Mouse (Mus musculus) intestine, postnatal 0 days (tissue): ENCODE results near the gene Kcnip4. TPM values are rescaled to one million over a fixed set of nuclear protein-coding genes. Genes with fewer than 3 reads are reported as not detected.

Experiments
- ATAC-seq: fragments of 200-750 bp; cut with Nextera tagmentation; 2 replicates; pipeline ENCODE4 v1.8.0; 2017; ENCODE audit warnings: mild to moderate bottlenecking, moderate TSS enrichment, moderate library complexity
- H3K27ac ChIP-seq: fragments of 300-500 bp; sonication (generic); 2 replicates; pipeline ENCODE4 v1.5.1; 2014; ENCODE audit warnings: mild to moderate bottlenecking, low read depth, low read length, moderate library complexity
- H3K27me3 ChIP-seq: fragments of 300-500 bp; sonication (generic); replicated peaks from 2 replicates; pipeline ENCODE4 v1.6.1; 2014; ENCODE audit warnings: low read length, mixed read lengths; ENCODE audit not compliant: control insufficient read depth, insufficient read depth
- H3K36me3 ChIP-seq: fragments of 300-500 bp; sonication (generic); 2 replicates; pipeline ENCODE4 v1.6.1; 2014; ENCODE audit warnings: mild to moderate bottlenecking, moderate library complexity; ENCODE audit not compliant: control insufficient read depth, insufficient read depth
- H3K4me1 ChIP-seq: fragments of 300-500 bp; sonication (generic); replicated peaks from 2 replicates; pipeline ENCODE4 v1.6.1; 2014; ENCODE audit warnings: antibody characterized with exemption, low read length, mixed read lengths; ENCODE audit not compliant: control insufficient read depth, insufficient read depth
- H3K4me2 ChIP-seq: fragments of 300-500 bp; sonication (generic); replicated peaks from 2 replicates; pipeline ENCODE4 v1.6.1; 2014; ENCODE audit warnings: low read depth, mild to moderate bottlenecking, moderate library complexity
- H3K4me3 ChIP-seq: fragments of 300-500 bp; sonication (generic); 2 replicates; pipeline ENCODE4 v1.5.1; 2014; ENCODE audit warnings: low read depth, low read length
- H3K9ac ChIP-seq: fragments of 300-500 bp; sonication (generic); 2 replicates; pipeline ENCODE4 v1.6.1; 2014; ENCODE audit warnings: mild to moderate bottlenecking, low read depth, low read length
- H3K9me3 ChIP-seq: fragments of 300-500 bp; sonication (generic); 2 replicates; pipeline ENCODE4 v1.6.1; 2016; ENCODE audit warnings: mixed run types; ENCODE audit not compliant: control insufficient read depth
- CTCF ChIP-seq: sonication (generic); IDR thresholded peaks from 2 replicates; pipeline ENCODE4 v1.5.1; 2016; ENCODE audit warnings: low read depth, mild to moderate bottlenecking, control low read depth, antibody characterized with exemption, moderate library complexity
- WGBS: fragments of 180-500 bp; shearing (Covaris S2); extraction: QIAGEN DNeasy Blood & Tissue Kit; methylation state at CpG from one replicate; pipeline ENCODE4 v1.1.7; 2014; 5-methylcytosine and 5-hydroxymethylcytosine counted together
- polyA plus RNA-seq: library from polyadenylated mRNA; unstranded; fragments of >200 nt; fragmentation: Nextera tagmentation; extraction: Ambion mirVana; gene quantifications from 2 replicates; pipeline ENCODE4 v1.2.1, GENCODE M21; 2015

Gene Kcnip4
- polyA plus RNA-seq, 1 experiment from 2014 or later = 1.5 TPM

DNA sequence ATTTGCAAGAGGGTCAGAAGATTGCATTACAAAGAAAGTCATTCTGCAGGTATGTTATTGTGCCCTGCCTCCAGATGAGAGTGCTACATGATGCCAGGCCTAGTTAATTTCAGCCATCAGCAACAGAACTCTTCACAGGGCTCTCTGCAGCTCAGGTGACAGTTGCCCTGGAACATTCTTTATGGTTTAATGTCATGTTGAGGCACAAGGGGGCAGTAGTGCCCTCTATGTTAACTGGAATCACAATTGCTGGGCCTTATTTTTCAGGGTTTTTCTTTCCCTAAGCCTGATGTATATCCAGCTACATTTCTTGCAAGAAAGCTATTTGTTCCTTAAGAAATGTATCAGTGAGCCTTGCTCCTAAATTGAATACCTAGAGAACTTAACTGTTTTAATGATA, 1094.2 kb downstream of the Kcnip4 start:
- Histone ChIP-seq H3K4me2 (no peak overlapping the region), H3K9me3 (no peaks in the 10 kb centered on the region), H3K4me1 (no peaks in the 10 kb centered on the region), H3K9ac (no peak overlapping the region), H3K27me3 (no peaks in the 10 kb centered on the region), H3K27ac (no peak overlapping the region), H3K4me3 (no peak overlapping the region), H3K36me3 (no peaks in the 10 kb centered on the region)
- peak; percentile 82 for TF ChIP-seq CTCF
- no peak for ATAC-seq

DNA sequence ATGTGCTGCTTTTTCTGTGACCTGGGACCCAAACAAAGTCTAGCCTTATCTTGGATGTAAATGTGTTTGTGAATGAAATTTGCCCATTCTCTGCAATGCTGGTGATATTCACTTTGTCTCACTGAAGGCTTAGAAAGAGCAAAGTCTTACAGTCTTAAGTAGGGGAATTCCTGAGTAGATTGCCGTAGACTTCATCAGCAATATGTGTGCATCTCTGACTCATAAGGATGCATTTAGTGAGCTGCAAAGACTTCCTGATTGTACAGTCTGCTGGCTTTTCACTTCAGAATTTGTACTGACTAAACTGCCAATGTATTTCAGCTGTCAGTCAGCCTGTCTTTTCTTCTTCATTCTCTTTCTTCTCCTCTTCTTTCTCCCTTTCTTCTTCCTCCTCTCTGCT, 1102.8 kb downstream of the Kcnip4 start:
- H3K36me3 ChIP-seq = no peaks in the 10 kb centered on the region
- no peaks in the 10 kb centered on the region for H3K27me3 ChIP-seq
- no peak for TF ChIP-seq CTCF
- no peaks in the 10 kb centered on the region for H3K9me3 ChIP-seq
- no peak overlapping the region for H3K9ac ChIP-seq
- H3K27ac ChIP-seq = no peak overlapping the region
- H3K4me1 ChIP-seq = no peaks in the 10 kb centered on the region
- 59% methylated on average over 1 of the region's 1 CpGs for WGBS
- no peak overlapping the region for H3K4me2 ChIP-seq
- no peak for ATAC-seq
- no peak overlapping the region for H3K4me3 ChIP-seq

DNA sequence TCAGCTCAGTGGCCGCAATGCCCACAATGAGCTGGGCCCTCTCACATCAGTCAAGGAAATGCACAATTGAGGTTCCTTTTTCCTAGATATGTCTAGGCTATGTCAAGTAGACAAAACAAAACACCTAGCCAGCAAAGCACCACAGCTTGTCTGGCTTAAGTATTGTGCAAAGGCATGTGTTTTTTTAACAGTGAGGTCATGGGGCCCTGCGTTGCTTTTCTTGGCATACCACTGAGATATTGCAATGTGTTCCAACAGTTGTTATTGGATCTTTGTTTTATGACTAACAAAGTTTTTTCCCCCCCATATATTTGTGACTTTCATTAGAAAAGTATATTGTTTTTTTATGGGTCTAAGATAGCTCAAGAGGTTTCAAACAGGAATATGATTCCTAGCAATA, 1105.0 kb downstream of the Kcnip4 start:
- H3K4me3 ChIP-seq = no peak overlapping the region
- no peaks in the 10 kb centered on the region for H3K36me3 ChIP-seq
- H3K9me3 ChIP-seq = no peaks in the 10 kb centered on the region
- no peak overlapping the region for H3K4me2 ChIP-seq
- TF ChIP-seq CTCF = no peak
- 88% methylated on average over 2 of the region's 2 CpGs for WGBS
- no peaks in the 10 kb centered on the region for H3K27me3 ChIP-seq
- no peak overlapping the region for H3K27ac ChIP-seq
- H3K4me1 ChIP-seq = no peaks in the 10 kb centered on the region
- no peak overlapping the region for H3K9ac ChIP-seq
- ATAC-seq = no peak

DNA sequence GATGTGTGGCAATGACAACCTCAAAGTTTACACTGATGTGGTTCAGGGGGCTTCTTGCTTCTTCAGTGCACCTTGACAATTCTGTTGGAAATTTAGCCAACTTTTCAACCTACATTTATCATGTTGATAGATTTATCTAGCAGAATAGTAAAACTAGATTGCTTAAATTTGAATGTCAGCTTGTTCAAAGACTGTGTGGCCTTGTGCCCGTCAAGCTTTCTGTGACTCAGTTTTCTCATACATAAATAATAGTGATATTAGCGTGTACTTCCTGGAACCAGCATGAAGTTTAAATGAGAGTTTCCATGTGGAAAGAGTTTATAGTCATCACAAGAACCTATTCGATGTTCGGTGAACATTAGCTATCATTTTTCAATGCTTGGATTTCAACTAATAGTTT, 1112.4 kb downstream of the Kcnip4 start:
- no peak for TF ChIP-seq CTCF
- Histone ChIP-seq H3K36me3 (no peaks in the 10 kb centered on the region), H3K27me3 (no peaks in the 10 kb centered on the region), H3K27ac (no peak overlapping the region), H3K9me3 (no peaks in the 10 kb centered on the region), H3K4me2 (no peak overlapping the region), H3K4me1 (no peaks in the 10 kb centered on the region), H3K4me3 (no peak overlapping the region), H3K9ac (no peak overlapping the region)
- ATAC-seq = no peak
- 94% methylated on average over 4 of the region's 4 CpGs for WGBS

DNA sequence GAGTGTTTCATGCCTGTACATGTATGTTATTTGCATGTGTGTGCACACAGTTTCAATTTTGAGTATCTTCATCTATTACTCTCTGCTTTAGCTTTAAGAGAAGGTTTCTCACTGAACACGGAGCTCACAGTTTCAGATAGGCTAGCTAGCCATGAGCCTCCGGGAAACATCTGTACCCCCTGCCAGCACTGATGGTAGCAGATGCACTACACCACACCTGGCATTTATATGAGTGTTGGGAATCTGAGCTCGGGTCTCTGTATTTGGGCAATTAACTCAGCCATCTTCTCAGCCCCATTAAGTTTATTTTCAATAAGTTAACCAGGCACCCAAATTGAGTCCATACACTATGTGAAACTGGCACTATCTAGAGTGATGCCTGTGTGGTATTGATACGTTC, 1113.2 kb downstream of the Kcnip4 start:
- Histone ChIP-seq H3K4me2 (no peak overlapping the region), H3K36me3 (no peaks in the 10 kb centered on the region), H3K27me3 (no peaks in the 10 kb centered on the region), H3K9me3 (no peaks in the 10 kb centered on the region), H3K27ac (no peak overlapping the region), H3K9ac (no peak overlapping the region), H3K4me3 (no peak overlapping the region), H3K4me1 (no peaks in the 10 kb centered on the region)
- WGBS = 88% methylated on average over 4 of the region's 4 CpGs
- ATAC-seq = no peak
- no peak for TF ChIP-seq CTCF

DNA sequence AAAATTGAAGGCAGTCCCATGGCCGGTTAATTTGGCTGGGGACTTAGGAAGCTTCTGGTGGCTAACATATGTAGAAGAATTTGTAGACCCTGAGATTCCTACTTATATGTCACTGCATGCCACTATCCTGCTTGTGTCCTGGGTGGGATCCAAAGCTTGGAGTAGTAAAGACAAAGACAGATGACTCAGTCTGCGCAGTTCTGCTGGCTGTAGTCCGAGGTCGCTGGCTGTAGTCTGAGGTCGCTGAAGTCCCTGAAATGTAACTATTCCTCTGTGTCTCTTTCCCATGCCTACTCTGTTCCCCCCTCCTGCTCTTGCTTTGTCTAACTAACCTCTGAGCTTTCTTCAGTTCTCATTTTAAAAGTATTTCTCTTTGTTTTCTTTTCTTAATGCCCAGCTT, 1114.4 kb downstream of the Kcnip4 start:
- Histone ChIP-seq H3K36me3 (no peaks in the 10 kb centered on the region), H3K9ac (no peak overlapping the region), H3K27me3 (no peaks in the 10 kb centered on the region), H3K9me3 (no peaks in the 10 kb centered on the region), H3K27ac (no peak overlapping the region), H3K4me1 (no peaks in the 10 kb centered on the region), H3K4me2 (no peak overlapping the region), H3K4me3 (no peak overlapping the region)
- no peak for ATAC-seq
- TF ChIP-seq CTCF = no peak
- 81% methylated on average over 5 of the region's 5 CpGs for WGBS

DNA sequence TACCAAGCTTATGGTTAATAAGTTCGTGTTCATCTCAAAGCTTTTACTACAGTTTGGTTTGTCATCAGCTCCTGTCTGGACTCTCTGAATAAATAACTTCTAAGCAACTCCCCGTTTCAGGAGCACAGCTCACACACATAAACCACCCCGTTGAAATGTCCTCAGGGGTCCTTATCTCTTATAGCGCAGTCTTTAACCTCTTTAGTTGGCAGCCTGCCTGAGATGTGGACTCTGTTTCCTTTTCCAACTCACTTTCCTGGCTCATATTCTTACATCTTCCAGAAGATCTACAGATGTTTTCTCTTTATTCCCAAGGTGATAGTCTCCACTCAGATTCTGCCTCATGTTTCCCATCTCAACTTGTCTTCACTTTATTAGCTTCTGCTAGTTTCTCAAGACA, 1116.4 kb downstream of the Kcnip4 start:
- Histone ChIP-seq H3K27ac (no peak overlapping the region), H3K36me3 (peaks cover 8% of the 10 kb centered on the region), H3K27me3 (no peaks in the 10 kb centered on the region), H3K9ac (no peak overlapping the region), H3K4me1 (no peaks in the 10 kb centered on the region), H3K9me3 (no peaks in the 10 kb centered on the region), H3K4me2 (no peak overlapping the region), H3K4me3 (no peak overlapping the region)
- no peak for TF ChIP-seq CTCF
- 54% methylated on average over 4 of the region's 4 CpGs for WGBS
- no peak for ATAC-seq
